Mouse (Mus musculus) kidney, adult 2 months (tissue): ENCODE measurements around the gene Tiam1. TPM values are rescaled to one million over a fixed set of nuclear protein-coding genes. Genes with fewer than 3 reads are reported as not detected.

Experiments
- DNase-seq: peaks from one replicate; pipeline ENCODE4 v3.0.0; 2021
- H3K27ac ChIP-seq: fragments of 200-500 bp; 2 replicates; pipeline ENCODE4 v1.5.1; 2012; ENCODE audit warnings: low read depth, low read length, control low read depth, inconsistent platforms; ENCODE audit not compliant: insufficient read depth
- H3K27me3 ChIP-seq: fragments of 200-500 bp; replicated peaks from 2 replicates; pipeline ENCODE4 v1.6.1; 2012; ENCODE audit warnings: mild to moderate bottlenecking, moderate library complexity, low read length, inconsistent platforms; ENCODE audit not compliant: control insufficient read depth, insufficient read depth
- H3K36me3 ChIP-seq: fragments of 200-500 bp; 2 replicates; pipeline ENCODE4 v1.6.1; 2012; ENCODE audit warnings: mild to moderate bottlenecking, moderate library complexity, low read length, inconsistent platforms; ENCODE audit not compliant: control insufficient read depth, insufficient read depth
- H3K4me1 ChIP-seq: fragments of 200-500 bp; 2 replicates; pipeline ENCODE4 v1.6.1; 2011; ENCODE audit warnings: low read length; ENCODE audit not compliant: control insufficient read depth, insufficient read depth
- H3K4me3 ChIP-seq: fragments of 200-500 bp; 2 replicates; pipeline ENCODE4 v1.5.1; 2011; ENCODE audit warnings: mild to moderate bottlenecking, low read depth, low read length, control low read depth; ENCODE audit not compliant: insufficient read depth
- CTCF ChIP-seq: fragments of 200-500 bp; conservative IDR thresholded peaks from 2 replicates; pipeline ENCODE4 v1.5.1; 2011; ENCODE audit warnings: low read depth, mild to moderate bottlenecking, control low read depth, low read length, moderate library complexity, mixed read lengths; ENCODE audit not compliant: insufficient read depth, insufficient read length
- POLR2A ChIP-seq: fragments of 200-500 bp; IDR thresholded peaks from one replicate; pipeline ENCODE4 v1.6.1; 2011; ENCODE audit warnings: low read depth, low read length, control low read depth
- WGBS: fragments of 180-500 bp; shearing (Covaris S2); methylation state at CpG from one replicate; pipeline ENCODE4 v1.1.7; 2018; 5-methylcytosine and 5-hydroxymethylcytosine counted together
- polyA plus RNA-seq: library from polyadenylated mRNA; depleted of rRNA; stranded (reverse); fragments of >200 nt; gene quantifications from 2 replicates; pipeline ENCODE4 v1.2.3, GENCODE M21; 2012

The Tiam1 gene
- polyA plus RNA-seq, 1 experiment = 4.0 TPM

GRCm38 (mm10) chr16:89885661-89886060, 257.9 kb downstream of the Tiam1 start:
- WGBS = 76% methylated on average over 9 of the region's 9 CpGs
- TF ChIP-seq POLR2A (no peak), CTCF (no peak)
- H3K27me3 ChIP-seq = no peaks in the 10 kb centered on the region
- H3K36me3 ChIP-seq = no peaks in the 10 kb centered on the region
- H3K4me1 ChIP-seq = no peaks in the 10 kb centered on the region
- no peak for DNase-seq
- H3K27ac ChIP-seq = no peak overlapping the region
- H3K4me3 ChIP-seq = no peak overlapping the region

- H3K27ac ChIP-seq = no peak overlapping the region
- no peaks in the 10 kb centered on the region for H3K36me3 ChIP-seq
- no peak overlapping the region for H3K4me3 ChIP-seq
- WGBS = 92% methylated on average over 4 of the region's 4 CpGs
- DNase-seq = no peak
- TF ChIP-seq CTCF (no peak), POLR2A (no peak)
- H3K27me3 ChIP-seq = no peaks in the 10 kb centered on the region
- H3K4me1 ChIP-seq = no peaks in the 10 kb centered on the region
These were observed 259.7 kb downstream of the Tiam1 start for GRCm38 (mm10) chr16:89883897-89884296.

GRCm38 (mm10) chr16:89882477-89883234, 260.9 kb downstream of the Tiam1 start:
- Histone ChIP-seq H3K36me3 (no peaks in the 10 kb centered on the region), H3K27me3 (no peaks in the 10 kb centered on the region), H3K4me1 (no peaks in the 10 kb centered on the region), H3K4me3 (no peak overlapping the region), H3K27ac (no peak overlapping the region)
- no peak for DNase-seq
- 85% methylated on average over 14 of the region's 14 CpGs for WGBS
- TF ChIP-seq CTCF (no peak), POLR2A (no peak)

GRCm38 (mm10) chr16:89877206-89877605, 266.4 kb downstream of the Tiam1 start:
- no peaks in the 10 kb centered on the region for H3K4me1 ChIP-seq
- WGBS = 95% methylated on average over 10 of the region's 10 CpGs
- no peaks in the 10 kb centered on the region for H3K36me3 ChIP-seq
- H3K27ac ChIP-seq = no peak overlapping the region
- TF ChIP-seq POLR2A = no peak
- no peak for TF ChIP-seq CTCF
- H3K4me3 ChIP-seq = no peak overlapping the region
- DNase-seq = no peak
- H3K27me3 ChIP-seq = no peaks in the 10 kb centered on the region

DNA sequence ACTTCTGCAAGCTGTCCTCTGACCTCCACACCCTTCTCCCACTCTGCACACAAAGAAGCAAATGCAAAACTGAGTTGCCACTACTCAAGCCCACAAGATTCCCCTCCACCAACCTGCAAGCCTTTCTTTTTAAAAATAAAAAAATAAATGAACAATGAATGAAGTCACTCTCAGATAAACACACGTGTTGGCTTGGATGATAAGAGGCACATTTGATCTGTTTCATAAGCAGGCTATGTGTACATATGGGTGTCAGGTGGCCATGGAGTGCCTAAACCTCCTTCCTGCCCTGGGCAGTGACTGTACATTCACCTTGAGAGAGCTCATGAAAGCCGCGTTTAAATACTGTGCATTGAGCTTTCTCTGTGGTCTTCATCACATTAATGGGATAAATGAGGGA, 267.5 kb downstream of the Tiam1 start:
- Histone ChIP-seq H3K4me3 (no peak overlapping the region), H3K4me1 (no peaks in the 10 kb centered on the region), H3K27me3 (no peaks in the 10 kb centered on the region), H3K36me3 (no peaks in the 10 kb centered on the region), H3K27ac (no peak overlapping the region)
- DNase-seq = no peak
- WGBS = 96% methylated on average over 3 of the region's 3 CpGs
- TF ChIP-seq CTCF (no peak), POLR2A (no peak)

- WGBS = 52% methylated on average over 15 of the region's 15 CpGs
- Histone ChIP-seq H3K27me3 (no peaks in the 10 kb centered on the region), H3K4me1 (no peaks in the 10 kb centered on the region), H3K4me3 (no peak overlapping the region), H3K27ac (no peak overlapping the region), H3K36me3 (no peaks in the 10 kb centered on the region)
- DNase-seq = no peak
- TF ChIP-seq POLR2A = no peak
- TF ChIP-seq CTCF = no peak
These were observed 269.4 kb downstream of the Tiam1 start for GRCm38 (mm10) chr16:89874012-89874704.
